Mouse (Mus musculus) fibroblast of lung, adult 2 months (primary cell): ENCODE results near the gene Mtf1.
A peak's percentile ranks its signal among the peaks of the same experiment; 100 is the strongest.

Experiments used
- DNase-seq: peaks from one replicate; pipeline ENCODE4 v3.0.0-alpha.2; 2011; ENCODE audit warnings: low read depth

The Mtf1 gene

GRCm38 (mm10) chr4:124801552-124802308 lies at the start of gene Mtf1:
Mtf1 (plus strand) TSS chr4:124802104.
- DNase-seq = peak; percentile 61

- no peak for DNase-seq
Observed at GRCm38 (mm10) chr4:124752281-124753199, 49.4 kb upstream of the Mtf1 start.

- no peak for DNase-seq
Observed at GRCm38 (mm10) chr4:124755526-124755925, 46.4 kb upstream of the Mtf1 start.

GRCm38 (mm10) chr4:124759305-124759811 lies 42.5 kb upstream of the Mtf1 start:
- DNase-seq = no peak

GRCm38 (mm10) chr4:124761201-124761600 lies 40.7 kb upstream of the Mtf1 start:
- DNase-seq = no peak

- no peak for DNase-seq
Observed at GRCm38 (mm10) chr4:124762858-124763452, 38.9 kb upstream of the Mtf1 start.

GRCm38 (mm10) chr4:124765802-124766565 lies 35.9 kb upstream of the Mtf1 start:
- no peak for DNase-seq

- DNase-seq = no peak
Observed at GRCm38 (mm10) chr4:124766566-124766940, 35.4 kb upstream of the Mtf1 start.

- no peak for DNase-seq
Observed at GRCm38 (mm10) chr4:124768963-124769591, 32.8 kb upstream of the Mtf1 start.

- DNase-seq = no peak
Observed at GRCm38 (mm10) chr4:124770624-124771023, 31.3 kb upstream of the Mtf1 start.

GRCm38 (mm10) chr4:124772125-124772524 lies 29.8 kb upstream of the Mtf1 start:
- no peak for DNase-seq

GRCm38 (mm10) chr4:124773449-124773848 lies 28.5 kb upstream of the Mtf1 start:
- no peak for DNase-seq

- DNase-seq = no peak
Observed at GRCm38 (mm10) chr4:124773995-124774394, 27.9 kb upstream of the Mtf1 start.

- DNase-seq = no peak
Observed at GRCm38 (mm10) chr4:124774429-124774828, 27.5 kb upstream of the Mtf1 start.

- no peak for DNase-seq
Observed at GRCm38 (mm10) chr4:124781361-124781760, 20.5 kb upstream of the Mtf1 start.

GRCm38 (mm10) chr4:124782395-124782794 lies 19.5 kb upstream of the Mtf1 start:
- DNase-seq = no peak

- no peak for DNase-seq
Observed at GRCm38 (mm10) chr4:124783937-124784336, 18.0 kb upstream of the Mtf1 start.

- no peak for DNase-seq
Observed at GRCm38 (mm10) chr4:124790013-124790412, 11.9 kb upstream of the Mtf1 start.

GRCm38 (mm10) chr4:124792114-124792513 lies 9.8 kb upstream of the Mtf1 start:
- DNase-seq = no peak

- DNase-seq = no peak
Observed at GRCm38 (mm10) chr4:124796141-124796540, 5.8 kb upstream of the Mtf1 start.

GRCm38 (mm10) chr4:124796913-124797312 lies 5.0 kb upstream of the Mtf1 start:
- DNase-seq = no peak
